Mouse (Mus musculus): ENCODE data around the gene Psmb8. TPM values are rescaled to one million over a fixed set of nuclear protein-coding genes. Genes with fewer than 3 reads are reported as not detected.
A peak's percentile ranks its signal among the peaks of the same experiment; 100 is the strongest.

Gene Psmb8
- total and polyA plus RNA-seq, 3 experiments, result 133 to 144 TPM; not detected in 1

DNA sequence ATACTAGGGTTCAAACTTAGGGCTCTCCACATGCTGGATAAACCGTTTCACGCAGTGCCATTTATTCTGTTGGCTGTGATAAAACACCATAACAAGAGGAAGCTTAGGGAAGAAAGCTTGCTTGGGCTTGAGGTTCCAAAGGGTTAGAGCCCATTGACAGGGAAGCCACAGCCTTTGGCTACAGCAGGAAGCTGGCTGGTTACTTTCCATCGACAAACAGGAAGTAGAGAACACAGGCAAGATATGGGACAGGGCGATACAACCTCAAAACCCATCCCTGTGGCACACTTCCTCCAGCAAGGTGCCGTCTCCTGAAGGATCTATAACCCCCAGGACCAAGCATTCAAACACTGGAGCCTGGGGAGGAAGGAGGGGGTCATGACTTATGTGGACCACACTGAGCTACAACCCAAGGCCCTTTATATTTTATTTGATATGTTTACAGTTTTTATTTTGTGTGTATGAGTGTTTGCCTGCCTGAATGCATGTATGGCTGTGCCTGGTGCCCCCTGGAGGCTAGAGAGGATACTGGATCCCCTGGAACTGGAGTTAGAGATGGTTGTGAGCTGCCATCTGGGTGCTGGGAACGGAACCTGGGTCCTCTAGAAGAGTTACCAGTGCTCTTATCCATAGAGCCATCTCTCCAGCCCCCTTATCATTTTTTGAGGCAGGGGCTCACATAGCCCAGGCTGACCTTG, 32.3 kb upstream of the Psmb8 start:
- DNase-seq (ENCODE audit: low read depth, low spot score), result peak; percentile 87
- TF ChIP-seq MAZ (IDR thresholded peaks at IDR 0.05; ENCODE audit: low read depth, low read length), result no peak
- peak; percentile 72 for TF ChIP-seq ELF1 (IDR thresholded peaks at IDR 0.05; ENCODE audit: low read depth, low read length)
- no peak for TF ChIP-seq BHLHE40 (IDR thresholded peaks at IDR 0.05; ENCODE audit: borderline replicate concordance, low read depth, low read length)
- no peak for TF ChIP-seq CHD2 (IDR thresholded peaks at IDR 0.05; ENCODE audit: low read length)
- TF ChIP-seq NRF1 (IDR thresholded peaks at IDR 0.05; ENCODE audit: insufficient read depth, low read depth, low read length, poor library complexity, severe bottlenecking), result no peak
- no peak for TF ChIP-seq KAT2A (conservative IDR thresholded peaks at IDR 0.05; ENCODE audit: low read depth, low read length)
- TF ChIP-seq POLR2A (IDR thresholded peaks at IDR 0.05; ENCODE audit: control insufficient read depth in 1 of 2, insufficient read depth in 1 of 2, low read depth in 1 of 2, low read length in 2 of 2, poor library complexity in 1 of 2), result no peak; a peak in 1 of 4 replicates
- 0 out of 2 replicates have a peak, but pooled peaks have one; percentile 31 for TF ChIP-seq TBP (IDR thresholded peaks at IDR 0.05; ENCODE audit: low read depth, low read length)
- TF ChIP-seq MEF2A (IDR thresholded peaks at IDR 0.05; ENCODE audit: extremely low read depth, insufficient replicate concordance, low read depth, low read length, poor library complexity, severe bottlenecking), result no peak
- no peak for TF ChIP-seq GABPA (IDR thresholded peaks at IDR 0.05; ENCODE audit: low read depth, low read length)
- TF ChIP-seq MAX (IDR thresholded peaks at IDR 0.05; ENCODE audit: low read length), result no peak
- no peak for TF ChIP-seq MYB (IDR thresholded peaks at IDR 0.05; ENCODE audit: low read depth, low read length)
- TF ChIP-seq SIN3A (IDR thresholded peaks at IDR 0.05; ENCODE audit: low read length), result no peak
- peak; percentile 18 to 33; a peak in 2 of 4 replicates for TF ChIP-seq EP300 (IDR thresholded peaks at IDR 0.05; ENCODE audit: low read depth in 1 of 2, low read length in 2 of 2)
- peak; percentile 60 to 81 (median 72) for TF ChIP-seq CTCF (IDR thresholded peaks at IDR 0.05 in 2 of 3, conservative IDR thresholded peaks at IDR 0.05 in 1 of 3; ENCODE audit: control insufficient read depth in 1 of 3, insufficient read depth in 1 of 3, low read depth in 2 of 3, low read length in 3 of 3, poor library complexity in 1 of 3, severe bottlenecking in 1 of 3)
- TF ChIP-seq JUND (IDR thresholded peaks at IDR 0.05; ENCODE audit: low read depth, low read length), result no peak; the same call in 1 of the 2 replicates
- TF ChIP-seq TAL1 (IDR thresholded peaks at IDR 0.05; ENCODE audit: low read length), result no peak
- TF ChIP-seq TCF12 (IDR thresholded peaks at IDR 0.05; ENCODE audit: low read depth, low read length), result no peak
- TF ChIP-seq SMC3 (IDR thresholded peaks at IDR 0.05; ENCODE audit: low read depth, low read length), result peak; percentile 91
- peak; percentile 40; the same call in 1 of the 2 replicates for TF ChIP-seq GATA1 (IDR thresholded peaks at IDR 0.05; ENCODE audit: low read depth, low read length)
- TF ChIP-seq MAFK (IDR thresholded peaks at IDR 0.05; ENCODE audit: borderline replicate concordance, low read depth, low read length), result no peak
- TF ChIP-seq ETS1 (IDR thresholded peaks at IDR 0.05; ENCODE audit: low read depth, low read length), result 0 out of 2 replicates have a peak, but pooled peaks have one; percentile 8
- no peak for TF ChIP-seq E2F4 (IDR thresholded peaks at IDR 0.05; ENCODE audit: borderline replicate concordance, low read depth, low read length)
- peak; percentile 65 for TF ChIP-seq RAD21 (IDR thresholded peaks at IDR 0.05; ENCODE audit: low read depth, low read length)
- TF ChIP-seq NELFE (IDR thresholded peaks at IDR 0.05; ENCODE audit: low read depth, low read length), result peak; percentile 41; the same call in 1 of the 2 replicates
- no peak for TF ChIP-seq POLR2AphosphoS5 (IDR thresholded peaks at IDR 0.05; ENCODE audit: borderline replicate concordance, low read depth, low read length)
- no peak for TF ChIP-seq POLR2AphosphoS2 (IDR thresholded peaks at IDR 0.05; ENCODE audit: low read length)
- TF ChIP-seq UBTF (IDR thresholded peaks at IDR 0.05; ENCODE audit: borderline replicate concordance, insufficient read depth, low read depth, low read length), result no peak
- TF ChIP-seq RCOR1 (IDR thresholded peaks at IDR 0.05; ENCODE audit: low read depth, low read length), result no peak
- no peak for TF ChIP-seq USF1 (IDR thresholded peaks at IDR 0.05; ENCODE audit: low read depth, low read length)
- TF ChIP-seq HCFC1 (IDR thresholded peaks at IDR 0.05; ENCODE audit: low read depth, low read length), result peak; percentile 33; the same call in 1 of the 2 replicates
- no peak for TF ChIP-seq CHD1 (IDR thresholded peaks at IDR 0.05; ENCODE audit: low read depth, low read length)
- TF ChIP-seq ZKSCAN1 (IDR thresholded peaks at IDR 0.05; ENCODE audit: low read depth, low read length), result no peak
- no peak for TF ChIP-seq MYC (IDR thresholded peaks at IDR 0.05; ENCODE audit: low read depth, low read length)
- no peak; the same call in none of the 2 replicates for TF ChIP-seq MXI1 (IDR thresholded peaks at IDR 0.05; ENCODE audit: low read depth, low read length)
- no peak for TF ChIP-seq ZNF384 (IDR thresholded peaks at IDR 0.05; ENCODE audit: low read depth, low read length)
- TF ChIP-seq ZC3H11A (IDR thresholded peaks at IDR 0.05; ENCODE audit: low read depth, low read length), result peak; percentile 69
- Histone ChIP-seq H3K9ac (ENCODE audit: control insufficient read depth, low read depth, low read length, poor library complexity, severe bottlenecking) (peak overlapping the region; percentile 66), H3K27me3 (ENCODE audit: control insufficient read depth in 1 of 2, insufficient read depth in 2 of 2, low read length in 2 of 2) (no peaks in the 10 kb centered on the region), H3K4me1 (ENCODE audit: control insufficient read depth in 1 of 2, insufficient read depth in 2 of 2, low read length in 2 of 2) (peaks cover 2 to 4% of the 10 kb centered on the region in 2 experiments; a peak in 3 of 4 replicates), H3K36me3 (ENCODE audit: control insufficient read depth in 1 of 2, insufficient read depth in 2 of 2, low read length in 2 of 2) (no peaks in the 10 kb centered on the region), H3K4me3 (ENCODE audit: control insufficient read depth in 1 of 2, insufficient read depth in 1 of 2, low read depth in 2 of 2, low read length in 2 of 2) (peak overlapping the region; percentile 11 to 46; a peak in 3 of 4 replicates), H3K27ac (ENCODE audit: control insufficient read depth, low read depth, low read length) (peak overlapping the region; percentile 84), H3K9me3 (replicated peaks; ENCODE audit: insufficient read depth, low read length) (no peaks in the 10 kb centered on the region), H3K79me2 (ENCODE audit: control insufficient read depth, insufficient read depth, low read length, poor library complexity) (no peaks in the 10 kb centered on the region)
